Mouse (Mus musculus): ENCODE data around the gene Tmigd1.

Tmigd1 gene

DNA sequence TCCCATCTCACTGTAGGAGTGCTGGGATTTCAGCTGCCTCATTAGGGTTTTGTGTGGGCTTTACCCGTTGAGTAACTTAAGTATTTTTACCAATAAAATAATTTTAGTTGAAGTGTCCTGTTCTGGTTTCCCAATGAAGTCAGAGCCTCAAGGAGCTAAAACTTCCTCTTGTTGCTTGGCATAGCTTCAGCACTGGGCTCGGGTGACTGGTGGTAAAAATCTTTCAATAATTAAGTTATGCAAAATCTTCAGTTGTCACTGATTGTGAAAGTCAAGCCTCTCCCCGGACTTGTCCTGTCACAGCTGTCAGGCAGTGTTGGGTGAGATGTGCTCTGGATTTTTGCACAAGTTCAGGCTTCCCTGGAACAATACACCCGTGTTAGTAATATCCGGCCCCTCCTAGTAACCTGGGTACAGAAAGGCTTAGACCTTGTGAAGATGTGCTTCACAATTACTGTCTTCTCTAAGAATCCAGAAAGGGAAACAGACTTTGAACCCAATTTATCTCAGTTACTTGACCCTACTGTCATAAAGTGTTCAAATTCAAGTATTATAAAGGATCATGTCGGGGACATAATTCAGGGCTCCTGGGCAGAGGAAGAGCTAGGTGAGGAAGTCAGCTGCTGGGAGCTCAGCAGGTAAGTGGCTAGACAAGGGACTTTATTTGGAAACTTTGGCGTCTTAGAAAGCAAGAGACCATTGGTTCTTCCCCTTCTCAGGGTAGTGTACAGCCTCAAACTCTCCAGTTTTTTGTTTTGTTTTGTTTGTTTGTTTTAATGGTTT lies at the start of gene Tmigd1:
TSS of gene Tmigd1 (plus strand) at position 581 of the 783 bp plus-strand sequence.
- DNase-seq (ENCODE audit: low spot score), result no peak

- DNase-seq (ENCODE audit: low spot score), result no peak
These were observed 47.3 kb upstream of the Tmigd1 start for GRCm38 (mm10) chr11:76854475-76855341.

DNA sequence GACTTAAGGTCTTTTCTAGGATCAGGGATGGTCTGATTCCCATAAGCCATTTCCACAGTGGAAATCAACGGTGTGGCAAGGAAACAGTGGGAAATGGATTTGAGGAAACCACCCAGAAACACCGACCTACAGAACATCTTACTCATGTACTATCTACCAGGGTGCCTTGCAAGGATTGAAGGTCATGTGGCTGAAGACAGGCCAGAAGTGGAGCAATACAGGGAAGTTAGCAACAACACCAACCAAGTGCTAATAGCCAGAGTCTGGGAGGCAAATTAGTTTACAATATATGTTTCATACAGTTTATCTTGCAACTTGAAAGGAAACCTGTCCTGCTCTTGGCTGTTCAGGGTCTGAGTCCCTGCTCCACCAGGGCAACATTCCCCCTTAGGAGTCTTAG lies 45.4 kb upstream of the Tmigd1 start:
- DNase-seq (ENCODE audit: low spot score), result no peak

DNA sequence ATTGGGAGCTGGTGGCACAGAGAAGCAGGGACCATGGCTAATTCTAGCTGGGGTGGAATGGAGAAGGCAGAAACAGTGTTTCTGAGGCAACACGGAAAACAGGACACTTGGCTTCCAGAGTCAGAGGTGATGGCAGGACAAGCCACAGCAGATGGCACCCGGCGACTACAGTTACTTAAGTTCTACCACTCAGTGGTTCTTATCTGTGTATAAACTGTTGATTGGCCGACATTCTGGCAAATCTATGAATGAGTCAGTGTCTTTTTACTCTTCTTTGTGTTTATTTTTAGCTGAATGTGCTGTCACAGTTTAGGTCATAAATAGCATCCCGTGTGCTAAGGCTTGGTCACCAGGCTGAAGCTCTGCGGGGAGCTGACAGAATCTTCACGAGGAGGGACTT lies 44.8 kb upstream of the Tmigd1 start:
- no peak for DNase-seq (ENCODE audit: low spot score)

DNA sequence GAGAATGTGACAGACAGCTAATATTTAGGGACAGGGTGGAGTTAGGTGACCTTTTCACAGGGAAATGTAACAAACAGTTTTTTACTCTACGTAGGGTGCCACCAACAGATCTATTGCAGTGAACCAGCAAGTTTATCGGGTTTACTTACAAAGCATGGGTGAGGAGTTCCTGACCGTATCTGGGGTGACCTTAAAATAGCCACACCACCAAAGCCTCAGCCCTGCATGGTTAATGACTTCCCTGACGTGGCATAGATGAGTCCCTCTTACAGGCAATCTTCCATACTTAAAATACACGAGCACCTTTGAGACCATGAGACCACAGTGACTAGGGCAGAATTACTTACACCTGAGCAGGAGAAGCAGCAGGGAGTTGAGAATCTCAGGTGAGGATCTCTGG lies 43.2 kb upstream of the Tmigd1 start:
- DNase-seq (ENCODE audit: low spot score), result no peak

- DNase-seq (ENCODE audit: low spot score), result no peak
These were observed 42.7 kb upstream of the Tmigd1 start for GRCm38 (mm10) chr11:76859261-76859660.

DNA sequence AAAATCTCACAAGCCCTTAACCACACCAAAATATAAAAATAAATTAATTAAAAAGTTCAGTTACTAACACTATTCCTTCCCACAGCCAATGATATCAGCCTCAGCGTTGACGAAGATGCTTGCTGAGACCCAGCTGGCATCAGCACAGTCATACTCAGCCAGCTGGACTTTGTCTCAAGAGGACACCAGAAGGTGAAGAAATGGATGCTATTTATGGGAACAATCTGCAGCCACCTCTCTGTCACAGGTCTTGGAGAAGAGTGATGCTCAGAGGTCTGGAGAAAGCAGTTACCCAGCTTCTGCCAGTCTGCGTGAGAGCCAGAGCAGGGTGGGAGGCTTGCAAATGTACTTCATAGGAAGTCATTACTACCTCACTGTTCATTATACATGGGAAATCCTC lies 40.8 kb upstream of the Tmigd1 start:
- no peak for DNase-seq (ENCODE audit: low spot score)

DNA sequence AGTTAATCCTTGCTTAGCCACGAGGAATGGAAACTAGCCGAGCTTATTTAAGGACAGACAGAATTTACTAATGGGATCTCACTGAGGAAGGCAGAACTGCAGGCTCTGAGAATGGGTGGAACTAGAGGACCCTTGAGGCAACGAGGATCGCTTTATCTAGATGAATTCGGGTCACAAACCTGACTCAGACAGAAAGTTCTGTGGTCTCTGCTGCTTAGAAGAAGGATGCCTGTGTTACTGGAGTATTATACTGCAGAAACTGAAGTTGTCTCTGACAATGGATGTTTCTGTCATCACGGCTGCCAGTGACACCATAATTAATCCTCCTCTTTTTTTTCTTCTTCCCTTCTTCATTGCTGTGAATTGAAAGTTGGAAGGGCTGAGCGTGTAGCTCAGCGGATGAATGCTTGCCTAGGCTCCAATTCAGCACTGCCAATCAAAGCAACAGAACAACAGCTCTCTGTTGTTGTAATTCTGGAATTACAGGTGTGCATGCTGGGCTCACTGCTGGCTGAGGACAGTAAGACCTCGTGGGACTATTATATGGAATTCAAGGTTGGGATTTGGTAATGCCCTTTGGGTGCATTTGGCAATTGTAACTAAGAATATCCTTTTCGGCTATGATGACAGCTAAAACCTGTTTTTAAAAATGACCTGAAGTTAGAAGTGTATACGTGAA lies 29.3 kb upstream of the Tmigd1 start:
- DNase-seq (ENCODE audit: low spot score), result no peak

DNA sequence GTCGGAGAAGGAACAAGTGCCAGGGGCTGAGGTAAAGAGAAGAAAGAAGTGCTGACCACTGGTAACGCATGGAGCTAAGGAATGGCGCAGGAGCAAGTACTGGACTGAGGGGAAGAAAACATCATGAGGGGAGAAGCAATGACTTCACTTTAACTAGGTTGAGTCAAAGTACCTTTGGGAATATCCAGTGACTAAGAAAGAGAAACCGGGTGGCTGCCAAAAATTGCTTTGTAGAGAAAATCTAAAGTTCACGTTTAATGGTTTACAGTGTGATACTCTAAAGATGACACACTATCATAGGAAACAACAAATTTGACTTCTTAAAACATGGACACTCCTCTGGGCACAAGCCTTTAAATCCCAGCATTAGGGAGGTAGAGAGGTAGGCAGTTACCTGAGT lies 28.1 kb upstream of the Tmigd1 start:
- DNase-seq (ENCODE audit: low spot score), result no peak

DNA sequence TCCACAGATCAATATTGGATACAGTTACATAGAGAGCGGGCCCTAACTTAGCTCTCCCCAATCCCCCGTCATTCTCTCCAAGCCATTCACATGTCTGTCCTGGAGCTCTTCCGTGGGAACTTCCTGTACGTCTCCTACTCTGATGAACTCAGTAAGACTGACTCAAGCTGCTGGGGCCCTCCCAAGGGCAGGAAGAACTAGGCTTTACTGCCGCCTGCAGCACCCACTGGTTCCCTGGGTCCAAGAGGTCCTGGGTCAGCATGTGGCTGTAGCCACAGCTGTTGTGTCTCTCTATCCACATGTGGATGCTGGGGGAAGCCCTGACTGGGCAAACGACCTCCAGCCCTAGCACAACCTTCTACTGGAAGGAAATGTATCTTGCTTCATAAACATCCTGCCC lies 27.2 kb upstream of the Tmigd1 start:
- DNase-seq (ENCODE audit: low spot score), result no peak

DNA sequence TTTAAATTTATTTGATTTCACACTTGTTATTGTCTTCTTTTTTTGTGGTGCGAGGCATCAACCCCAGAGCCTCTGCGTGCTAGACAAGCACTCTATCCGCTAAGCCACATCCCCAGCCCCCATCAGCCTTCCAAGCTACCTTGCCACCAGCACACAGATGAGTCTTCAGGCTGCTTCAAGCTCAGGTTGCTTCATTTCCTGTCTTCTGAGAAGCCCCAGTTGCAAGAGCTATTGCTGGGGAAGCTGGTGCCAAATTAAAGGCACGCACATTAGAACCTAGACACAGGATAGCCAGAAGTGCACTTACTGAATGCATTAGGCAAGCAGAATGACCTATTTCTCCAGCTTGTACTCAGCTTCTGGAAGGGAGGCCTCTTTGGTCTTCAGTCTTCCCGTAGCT lies 22.1 kb upstream of the Tmigd1 start:
- DNase-seq (ENCODE audit: low spot score), result no peak

DNA sequence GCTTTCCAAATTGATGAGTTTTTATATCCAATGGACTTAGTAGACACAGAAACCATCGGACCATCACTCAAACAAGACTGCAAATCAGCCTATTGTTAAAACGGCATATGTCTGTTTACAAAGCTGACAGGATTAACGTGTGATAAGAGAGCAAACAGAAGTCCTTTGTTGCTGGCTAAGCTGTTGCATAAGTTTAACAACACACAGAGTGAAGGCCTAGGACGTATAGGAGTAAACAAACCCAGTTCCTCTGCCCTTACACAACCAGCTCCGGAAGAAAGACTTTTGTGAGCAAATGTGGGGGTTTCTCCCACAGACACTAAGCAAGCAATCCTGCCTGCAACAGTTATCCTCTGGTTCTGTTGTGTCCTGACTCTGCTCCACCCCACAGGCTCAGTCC lies 17.5 kb upstream of the Tmigd1 start:
- DNase-seq (ENCODE audit: low spot score), result no peak

- peak; percentile 22 for DNase-seq (ENCODE audit: low spot score)
These were observed 12.4 kb upstream of the Tmigd1 start for GRCm38 (mm10) chr11:76889339-76890164.

GRCm38 (mm10) chr11:76891171-76891570 lies 10.8 kb upstream of the Tmigd1 start:
- DNase-seq (ENCODE audit: low spot score), result no peak

DNA sequence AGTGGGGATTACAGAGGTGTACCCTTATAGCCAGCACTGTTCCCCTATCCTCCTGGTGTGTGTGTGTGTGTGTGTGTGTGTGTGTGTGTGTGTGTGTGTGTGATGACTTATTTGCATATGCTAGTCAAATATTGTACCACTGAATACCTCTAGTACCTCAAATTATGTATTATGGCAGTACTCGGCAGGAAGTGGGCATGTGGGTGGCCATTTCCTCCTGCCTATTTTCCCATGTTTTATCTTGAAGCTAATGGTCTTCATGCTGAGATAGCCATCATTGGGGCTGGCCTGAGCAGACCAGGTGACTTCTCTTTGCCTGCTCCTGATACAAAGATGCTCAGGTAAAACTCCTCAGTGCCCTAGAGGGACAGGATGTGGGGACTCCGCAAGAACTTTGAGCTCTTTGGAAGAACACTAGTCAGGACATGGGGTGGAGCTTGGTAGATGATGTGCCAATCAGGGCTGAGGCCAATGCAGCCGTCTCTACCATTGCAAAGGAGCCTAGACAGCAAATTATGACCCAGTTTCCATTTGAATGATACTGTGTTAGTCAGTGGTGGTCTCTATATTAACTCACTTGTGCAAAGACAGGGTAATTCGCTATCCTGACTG lies 10.1 kb upstream of the Tmigd1 start:
- no peak for DNase-seq (ENCODE audit: low spot score)

DNA sequence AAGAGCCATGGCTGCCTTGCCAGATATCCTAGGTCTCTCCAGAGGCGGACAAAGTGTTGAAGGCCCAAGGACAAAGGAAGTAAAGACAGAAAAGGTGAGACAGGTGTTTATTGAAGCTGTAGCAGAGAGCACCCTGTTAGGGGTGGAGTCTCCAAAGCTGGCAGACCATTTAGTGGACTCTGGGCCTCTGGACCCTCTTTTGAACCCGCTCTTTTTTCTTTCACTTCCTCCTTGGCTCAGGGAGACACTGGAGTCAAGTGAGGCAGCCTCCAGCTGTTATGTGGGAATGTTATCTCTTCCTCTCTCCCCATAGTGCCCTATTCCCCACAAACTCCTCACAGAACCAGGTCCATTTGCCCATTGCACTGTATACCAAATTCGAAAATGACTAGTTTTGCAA lies 9.0 kb upstream of the Tmigd1 start:
- DNase-seq (ENCODE audit: low spot score), result no peak

- peak; percentile 15 for DNase-seq (ENCODE audit: low spot score)
These were observed 8.4 kb upstream of the Tmigd1 start for GRCm38 (mm10) chr11:76893570-76893969.

DNA sequence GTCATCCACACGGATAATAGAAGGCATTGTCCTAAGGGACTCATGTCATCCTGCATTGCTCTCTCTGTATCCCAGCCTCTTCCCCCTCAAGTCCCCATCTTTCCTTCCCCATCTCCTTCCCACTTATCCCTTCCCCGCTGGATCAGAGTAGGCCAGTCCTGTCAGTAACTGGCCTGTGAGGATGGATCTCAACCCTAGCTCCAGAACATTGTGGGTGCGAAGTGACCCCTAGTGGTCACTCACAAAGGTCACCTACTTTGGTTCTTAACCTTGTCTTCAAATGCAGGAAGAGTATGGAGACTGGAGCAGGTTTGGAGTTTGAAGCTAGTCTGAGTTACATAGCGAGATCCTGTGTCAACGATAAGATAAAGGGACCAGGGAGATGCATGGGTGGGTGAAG lies 7.7 kb upstream of the Tmigd1 start:
- DNase-seq (ENCODE audit: low spot score), result peak; percentile 18

- DNase-seq (ENCODE audit: low spot score), result no peak
These were observed 5.6 kb upstream of the Tmigd1 start for GRCm38 (mm10) chr11:76896360-76896759.

DNA sequence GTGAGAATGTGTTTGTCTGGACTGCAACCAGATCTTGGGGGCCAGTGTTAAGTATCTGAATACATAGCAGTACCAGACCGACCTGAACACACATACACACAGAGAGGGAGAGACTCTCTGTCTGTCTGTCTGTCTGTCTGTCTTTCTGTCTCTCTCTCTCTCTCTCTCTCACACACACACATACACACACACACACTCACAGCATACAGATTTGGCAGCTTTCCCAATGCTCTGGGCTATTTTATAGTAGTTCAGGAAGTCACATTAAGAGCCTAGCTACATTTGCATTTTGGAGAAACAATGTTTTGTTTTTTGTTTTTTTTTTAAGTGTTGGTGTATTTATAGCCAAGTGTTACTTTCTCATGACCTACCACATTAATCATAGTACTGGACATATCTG lies 4.8 kb upstream of the Tmigd1 start:
- DNase-seq (ENCODE audit: low spot score), result no peak

GRCm38 (mm10) chr11:76897871-76898270 lies 4.1 kb upstream of the Tmigd1 start:
- no peak for DNase-seq (ENCODE audit: low spot score)
